Mouse (Mus musculus) urinary bladder, postnatal 36 days (tissue): ENCODE data around the gene Lgals9.

Experiments
- DNase-seq, 2 experiments: peaks; one replicate each; pipeline ENCODE4 v3.0.0; 2022; ENCODE audit warnings: low spot score in 2 of 2, mixed read lengths in 1 of 2

Gene Lgals9

GRCm38 (mm10) chr11:78976731-78977510 lies 7.8 kb downstream of the Lgals9 start:
- no peak for DNase-seq

GRCm38 (mm10) chr11:78973381-78974150 lies 11.2 kb downstream of the Lgals9 start:
- peak in 1 of 2 experiments; percentile 65 for DNase-seq

DNA sequence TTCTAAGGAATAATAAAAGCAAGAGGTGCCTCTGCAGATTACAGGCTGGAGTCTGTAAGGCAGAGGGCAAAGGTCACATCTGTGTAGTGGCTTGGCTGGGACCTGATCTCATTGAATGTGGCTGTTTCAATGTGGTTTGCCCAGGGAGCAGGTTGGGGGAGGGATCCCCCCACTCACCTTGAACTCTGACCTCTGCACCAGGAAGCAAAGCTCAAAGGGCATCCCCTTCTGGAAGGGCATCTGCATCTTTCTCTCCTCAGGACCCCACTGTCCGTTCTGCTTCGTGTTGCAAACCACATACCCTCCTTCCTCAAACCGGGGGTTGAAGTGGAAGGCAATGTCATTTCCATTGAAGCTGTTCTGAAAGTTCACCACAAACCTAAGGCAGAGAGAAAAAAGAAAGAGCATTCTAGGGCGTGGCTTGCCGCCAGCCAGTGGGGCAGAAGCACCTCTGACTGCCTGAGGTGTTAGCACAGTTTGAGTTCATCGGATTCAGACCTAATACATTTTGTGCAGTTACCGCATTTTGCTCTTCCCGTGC lies 11.9 kb downstream of the Lgals9 start:
- DNase-seq: no peak

DNA sequence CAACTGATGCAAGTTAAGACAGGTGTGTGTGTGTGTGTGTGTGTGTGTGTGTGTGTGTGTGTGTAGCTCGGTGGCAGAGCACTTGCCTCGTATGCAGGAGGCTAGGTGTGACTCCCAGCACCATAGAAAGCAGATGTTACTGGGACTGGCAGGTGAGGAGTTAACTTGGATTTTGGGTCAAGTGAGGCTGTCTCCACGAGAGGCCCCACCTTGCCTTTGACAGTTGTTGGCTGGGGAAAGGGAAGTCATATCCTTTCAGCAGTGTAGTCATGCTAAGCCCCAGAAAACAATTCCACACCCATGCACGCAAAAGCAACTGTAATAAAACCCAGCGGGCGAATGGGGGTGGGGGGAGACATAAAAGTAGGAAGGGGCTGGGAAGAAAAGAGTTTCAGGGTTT lies 12.4 kb downstream of the Lgals9 start:
- DNase-seq: no peak

- DNase-seq: no peak
These were observed 13.0 kb downstream of the Lgals9 start for GRCm38 (mm10) chr11:78971746-78972145.

- DNase-seq: no peak
These were observed 13.7 kb downstream of the Lgals9 start for GRCm38 (mm10) chr11:78971096-78971495.

GRCm38 (mm10) chr11:78968121-78968520 lies 16.6 kb downstream of the Lgals9 start:
- no peak for DNase-seq

GRCm38 (mm10) chr11:78967371-78967770 lies 17.4 kb downstream of the Lgals9 start:
- peak in 1 of 2 experiments; percentile 42 for DNase-seq

DNA sequence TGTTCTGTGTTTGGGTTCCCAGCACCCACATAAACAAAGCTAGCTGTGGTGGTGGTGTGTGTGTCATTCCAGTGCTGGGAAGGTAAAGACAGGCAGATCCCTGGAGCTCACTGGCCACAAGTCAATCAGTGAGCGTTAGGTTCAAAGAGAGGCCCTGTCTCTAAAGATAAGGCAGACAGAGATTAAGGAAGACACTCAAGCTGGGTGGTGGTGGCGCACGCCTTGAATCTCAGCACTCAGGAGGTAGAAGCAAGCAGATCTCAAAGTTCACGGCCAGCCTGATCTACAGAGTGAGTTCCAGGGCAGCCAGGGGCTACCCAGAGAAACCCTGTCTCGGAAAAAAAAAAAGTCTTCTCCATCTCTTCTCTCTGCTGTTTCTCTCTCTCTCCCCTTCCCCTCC lies 23.5 kb downstream of the Lgals9 start:
- no peak for DNase-seq

GRCm38 (mm10) chr11:78959841-78960520 lies 24.8 kb downstream of the Lgals9 start:
- no peak for DNase-seq

DNA sequence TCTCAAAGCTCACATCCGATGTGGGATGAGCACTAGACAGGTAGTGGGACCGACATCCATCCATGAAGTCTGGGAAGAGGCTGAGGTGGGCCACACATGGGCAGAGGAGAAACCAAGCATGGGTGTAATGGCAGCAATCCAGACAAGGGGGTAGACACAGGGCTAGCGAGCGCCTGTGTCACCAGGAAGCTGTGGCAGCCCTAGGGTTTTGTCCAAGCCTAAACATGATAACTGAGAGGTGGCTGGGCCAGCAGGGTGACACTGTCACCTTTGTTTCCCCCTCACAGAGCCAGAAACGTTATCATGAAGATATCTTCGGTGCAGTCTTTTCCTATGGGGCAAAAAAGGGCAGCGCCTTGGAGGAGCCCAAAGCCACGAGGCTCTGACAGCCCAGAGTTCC lies 25.4 kb downstream of the Lgals9 start:
- DNase-seq: no peak

- peak; percentile 61 to 79 for DNase-seq
These were observed 28.5 kb downstream of the Lgals9 start for GRCm38 (mm10) chr11:78956260-78956659.

DNA sequence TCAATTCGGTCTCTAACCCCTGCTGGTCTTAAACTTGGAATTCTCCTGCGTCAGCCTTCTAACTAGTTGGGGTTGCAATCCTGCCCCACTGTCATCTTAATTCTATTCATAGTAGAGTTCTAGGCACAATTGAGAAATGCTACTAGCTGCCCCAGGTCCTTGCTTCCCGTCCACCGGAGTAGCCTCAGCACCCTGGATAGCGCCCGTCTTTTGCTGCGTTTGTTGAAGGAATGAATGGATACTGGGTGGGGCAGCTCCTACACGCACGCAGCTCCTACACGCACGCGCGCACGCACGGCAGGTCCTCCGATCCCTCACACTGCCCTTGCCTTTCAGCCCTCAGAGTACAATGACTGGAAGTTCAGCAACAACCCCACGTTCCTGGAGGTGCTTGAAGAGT lies 32.3 kb downstream of the Lgals9 start:
- peak in 1 of 2 experiments; percentile 23 for DNase-seq

GRCm38 (mm10) chr11:78950365-78950764 lies 34.4 kb downstream of the Lgals9 start:
- DNase-seq: peak in 1 of 2 experiments; percentile 56

DNA sequence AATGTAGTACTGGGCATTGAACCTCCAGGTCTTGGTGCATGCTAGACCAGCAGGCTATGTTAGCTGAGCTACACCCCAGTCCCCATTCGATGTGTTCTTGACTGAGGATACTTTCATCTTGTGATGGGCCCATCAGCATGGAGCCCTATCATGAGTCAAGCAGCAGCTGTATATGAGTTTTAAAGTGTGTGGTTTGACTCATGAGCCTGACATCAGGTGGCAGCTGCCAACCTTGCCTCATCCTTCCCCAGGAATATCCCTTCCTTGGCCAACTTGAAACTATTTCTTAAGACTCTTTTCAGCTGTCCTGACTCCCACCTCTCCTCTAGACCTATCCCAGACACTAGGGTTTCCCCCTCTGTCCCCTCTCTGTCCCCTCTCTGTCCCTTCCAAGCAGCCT lies 41.7 kb downstream of the Lgals9 start:
- DNase-seq: no peak

DNA sequence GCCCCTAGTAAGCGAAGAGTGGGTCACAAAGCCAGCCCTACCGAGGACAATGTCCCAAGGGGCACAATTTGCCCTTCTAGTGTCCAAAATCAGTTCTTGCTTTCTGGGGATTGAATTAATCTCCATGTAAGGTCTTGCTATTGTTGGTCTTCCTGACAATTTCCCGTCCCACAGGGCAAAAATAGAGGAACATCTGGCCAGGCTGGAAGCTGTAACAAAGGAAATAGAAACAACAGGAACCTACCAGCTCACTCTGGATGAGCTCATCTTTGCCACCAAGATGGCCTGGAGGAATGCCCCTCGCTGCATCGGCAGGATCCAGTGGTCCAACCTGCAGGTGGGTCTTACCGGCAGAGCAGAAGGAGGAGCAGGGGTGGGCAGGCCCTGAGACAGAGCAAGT lies 49.6 kb downstream of the Lgals9 start:
- DNase-seq: no peak

DNA sequence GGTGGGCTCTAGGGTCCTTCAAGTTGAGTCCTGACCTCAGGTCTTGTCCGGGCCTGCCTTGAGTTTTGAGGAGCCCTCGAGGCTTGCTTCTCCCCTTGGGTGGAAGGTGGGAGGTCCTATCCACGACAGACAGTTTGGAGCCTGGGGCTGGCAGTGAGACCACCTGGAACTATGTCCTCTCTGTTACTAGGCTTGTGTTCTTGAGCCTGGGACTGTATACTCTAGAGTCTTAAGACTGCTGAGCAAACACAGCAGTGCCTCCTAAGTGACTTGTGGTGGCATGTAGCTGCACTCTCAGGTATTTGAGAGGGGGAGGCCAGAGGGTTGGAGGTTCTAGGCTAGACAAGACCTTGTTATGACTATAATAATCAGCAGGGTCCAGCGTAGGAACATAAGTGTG lies 50.0 kb downstream of the Lgals9 start:
- DNase-seq: no peak

DNA sequence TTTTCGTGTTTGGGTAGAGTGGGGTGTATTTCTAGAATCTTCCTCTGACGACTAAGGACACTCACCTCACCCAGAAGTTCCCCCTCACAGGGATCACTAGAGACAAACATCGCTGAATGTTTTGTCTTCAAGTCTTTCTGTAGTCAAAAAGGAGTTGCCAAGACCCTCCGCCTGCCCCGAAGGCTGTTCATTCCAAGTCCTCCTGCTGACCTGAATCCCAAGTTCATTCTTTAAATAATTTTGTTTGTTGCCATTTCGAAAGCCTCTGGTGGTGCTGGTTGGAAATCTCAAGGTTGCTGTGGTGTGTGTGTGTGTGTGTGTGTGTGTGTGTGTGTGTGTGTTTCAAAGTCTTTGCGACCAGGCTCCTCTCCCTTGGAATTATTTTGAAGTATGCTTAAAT lies 50.4 kb downstream of the Lgals9 start:
- DNase-seq: no peak

- DNase-seq: peak in 1 of 2 experiments; percentile 47
These were observed 55.4 kb downstream of the Lgals9 start for GRCm38 (mm10) chr11:78929345-78929744.

DNA sequence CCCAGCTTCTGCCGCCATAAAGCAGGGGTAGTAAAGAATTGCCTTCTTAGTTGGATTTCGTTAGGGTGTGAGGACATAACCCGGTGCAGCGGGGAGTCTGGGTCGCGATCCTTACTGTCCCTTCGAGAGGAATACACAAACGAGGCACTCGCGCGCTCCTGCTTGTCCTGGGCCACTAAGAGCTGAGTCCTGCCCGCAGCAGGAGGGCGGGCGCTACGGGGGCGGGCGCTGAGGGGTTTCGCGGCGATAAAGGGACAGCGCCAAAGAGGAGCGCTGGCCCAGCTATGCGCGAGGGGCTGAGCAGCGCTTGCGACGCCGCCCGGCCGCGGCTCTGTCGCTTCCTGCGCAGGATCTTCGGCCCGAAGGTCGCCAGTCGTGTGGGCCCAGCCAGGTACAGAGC lies 59.8 kb downstream of the Lgals9 start:
- DNase-seq: peak in 1 of 2 experiments; percentile 11

GRCm38 (mm10) chr11:78924111-78924510 lies 60.6 kb downstream of the Lgals9 start:
- no peak for DNase-seq
